Mouse (Mus musculus) small intestine, adult 2 months (tissue): ENCODE measurements around the gene Klhdc7a.

ENCODE experiments used
- CTCF ChIP-seq: fragments of 200-500 bp; IDR thresholded peaks from 2 replicates; pipeline ENCODE4 v1.5.1; 2012; ENCODE audit warnings: low read depth, mild to moderate bottlenecking, control low read depth, inconsistent platforms, low read length, moderate library complexity, mixed read lengths; ENCODE audit not compliant: insufficient replicate concordance, insufficient read length; ENCODE audit errors: extremely low read depth
- POLR2A ChIP-seq: fragments of 200-500 bp; IDR thresholded peaks from 2 replicates; pipeline ENCODE4 v1.6.1; 2012; ENCODE audit warnings: low read depth, mild to moderate bottlenecking, control low read depth, inconsistent platforms, low read length, moderate library complexity

DNA sequence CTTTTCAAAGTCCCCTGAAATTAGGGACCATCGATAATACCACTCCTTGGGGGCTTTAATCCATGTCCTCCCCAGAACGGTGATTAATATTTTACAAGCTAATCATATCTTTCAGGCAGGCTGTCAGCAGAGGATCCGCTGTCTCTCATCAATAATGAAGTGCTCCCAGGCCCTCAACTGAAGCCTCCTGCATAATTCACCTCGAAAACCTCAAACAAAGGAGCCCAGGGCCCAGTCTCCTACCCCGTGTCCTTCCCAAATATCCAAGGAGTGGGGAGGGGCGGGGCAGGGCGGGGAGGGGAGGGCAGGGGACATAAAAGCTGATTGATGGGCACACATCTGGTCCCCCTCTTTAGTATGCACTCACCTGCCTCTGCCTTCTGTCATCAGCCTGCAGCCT is 31.2 kb upstream of the Klhdc7a start:
- no peak for TF ChIP-seq POLR2A
- TF ChIP-seq CTCF: no peak
